Comparison of ENCODE assay signal across 20 mouse cellular contexts in the genomic region with DNA sequence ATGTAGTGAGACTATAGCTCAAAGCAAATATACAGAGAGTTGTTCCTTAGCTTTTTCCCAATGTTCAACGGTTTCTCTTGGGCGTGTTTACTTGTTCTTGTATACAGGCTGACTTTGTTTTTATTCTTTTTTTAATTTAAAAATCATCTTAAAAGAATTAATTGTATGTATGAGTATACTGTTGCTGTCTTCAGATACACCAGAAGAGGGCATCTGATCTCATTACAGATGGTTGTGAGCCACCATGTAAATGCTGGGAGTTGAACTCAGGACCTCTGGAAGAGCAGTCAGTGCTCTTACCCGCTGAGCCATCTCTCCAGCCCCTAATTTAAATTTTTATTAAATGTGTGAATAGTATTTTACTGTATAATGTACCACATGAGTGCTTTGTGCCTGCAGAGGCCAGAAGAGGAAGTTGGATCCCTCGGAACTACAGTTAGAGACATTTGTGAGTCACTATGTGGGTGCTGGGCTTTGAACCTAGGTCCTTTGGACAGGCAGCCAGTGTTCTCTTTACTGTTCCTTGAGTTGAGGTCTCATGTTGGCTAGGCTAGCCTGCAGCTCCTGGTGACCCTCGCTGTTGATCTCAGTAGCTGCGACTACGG. TPM values are rescaled to one million over a fixed set of nuclear protein-coding genes. Genes with fewer than 3 reads are reported as not detected.
DNase-seq lines count a peak whose midpoint lies in the region; ATAC-seq and TF ChIP-seq lines count a peak whose summit lies in the region.
"Had no signal": no experiment of that assay in that cellular context is flagged by ENCODE, and none has a peak within 500 bp of the region (broad histone marks: within the 10 kb centered on the region; RNA-seq: fewer than 3 reads in every experiment).

No protein-coding gene starts in this region.

- ATAC-seq in liver, embryonic 14.5 days (ENCODE audit: insufficient read depth) = no peak
- no peak for ATAC-seq in liver, embryonic 11.5 days (replicated peaks; ENCODE audit: low FRiP score)
- no peak for ATAC-seq in stomach, postnatal 0 days (ENCODE audit: low FRiP score, low TSS enrichment)

- no peaks in the 10 kb centered on the region for H3K27me3 ChIP-seq in liver, embryonic 14.5 days (ENCODE audit: control insufficient read depth, insufficient read depth, low read length)
- no peaks in the 10 kb centered on the region for H3K27me3 ChIP-seq in liver, embryonic 11.5 days (replicated peaks; ENCODE audit: control insufficient read depth, insufficient read depth, low read length)
- H3K27me3 ChIP-seq in MEL (ENCODE audit: control insufficient read depth in 1 of 2, insufficient read depth in 2 of 2, low read length in 2 of 2) = no peaks in the 10 kb centered on the region
- H3K27me3 ChIP-seq in stomach, postnatal 0 days (ENCODE audit: control insufficient read depth, insufficient read depth, low read length) = no peaks in the 10 kb centered on the region
- H3K27me3 ChIP-seq: hindbrain, embryonic 12.5 days; limb, embryonic 15.5 days; neural tube, embryonic 13.5 days had no signal

- TF ChIP-seq RAD21 in MEL (IDR thresholded peaks at IDR 0.05; ENCODE audit: low read depth, low read length) = peak; percentile 36

- TF ChIP-seq EP300 in liver, embryonic 14.5 days (IDR thresholded peaks at IDR 0.05; ENCODE audit: low read depth) = no peak
- no peak for TF ChIP-seq EP300 in MEL (IDR thresholded peaks at IDR 0.05; ENCODE audit: low read depth in 1 of 2, low read length in 2 of 2)
- TF ChIP-seq EP300 in stomach, postnatal 0 days (optimal IDR thresholded peaks at IDR 0.05) = no peak

- H3K4me1 ChIP-seq in liver, embryonic 14.5 days (replicated peaks; ENCODE audit: control insufficient read depth in 2 of 2, insufficient read depth in 2 of 2, low read length in 1 of 2) = peaks cover 14 to 17% of the 10 kb centered on the region in 2 experiments
- H3K4me1 ChIP-seq in liver, embryonic 11.5 days (replicated peaks; ENCODE audit: control insufficient read depth, insufficient read depth, low read length) = peaks cover 22% of the 10 kb centered on the region
- H3K4me1 ChIP-seq in MEL (ENCODE audit: control insufficient read depth in 1 of 2, insufficient read depth in 2 of 2, low read length in 2 of 2) = peaks cover 0 to 13% of the 10 kb centered on the region in 2 experiments; a peak in 2 of 4 replicates
- H3K4me1 ChIP-seq in stomach, postnatal 0 days (replicated peaks; ENCODE audit: control insufficient read depth, insufficient read depth) = peaks cover 4% of the 10 kb centered on the region

- intact Hi-C loops in gastrocnemius, adult 2 months (cut with DNase I) = no loop called here

- H3K4me2 ChIP-seq in liver, embryonic 14.5 days (ENCODE audit: low read depth) = no peak overlapping the region
- no peak overlapping the region for H3K4me2 ChIP-seq in liver, embryonic 11.5 days
- H3K4me2 ChIP-seq in stomach, postnatal 0 days (replicated peaks; ENCODE audit: low read depth) = no peak overlapping the region
- H3K4me2 ChIP-seq: hindbrain, embryonic 12.5 days; limb, embryonic 15.5 days; midbrain, embryonic 11.5 days; neural tube, embryonic 13.5 days had no signal

- TF ChIP-seq CTCF in gastrocnemius, adult 2 months (IDR thresholded peaks at IDR 0.05) = peak; percentile 26; the same call in 1 of the 2 replicates
- TF ChIP-seq CTCF in liver, embryonic 14.5 days (IDR thresholded peaks at IDR 0.05; ENCODE audit: low read depth) = peak; percentile 14; the same call in 1 of the 2 replicates
- peak in 2 of 3 experiments; percentile 20 to 49; a peak in 4 of 6 replicates for TF ChIP-seq CTCF in MEL (IDR thresholded peaks at IDR 0.05 in 2 of 3, conservative IDR thresholded peaks at IDR 0.05 in 1 of 3; ENCODE audit: control insufficient read depth in 1 of 3, insufficient read depth in 1 of 3, low read depth in 2 of 3, low read length in 3 of 3, poor library complexity in 1 of 3, severe bottlenecking in 1 of 3)
- TF ChIP-seq CTCF in stomach, postnatal 0 days (IDR thresholded peaks at IDR 0.05; ENCODE audit: low read depth) = peak; percentile 49

- no peak for DNase-seq in gastrocnemius, adult 2 months
- no peak for DNase-seq in gastrocnemius, postnatal 10 days
- DNase-seq in liver, embryonic 14.5 days (ENCODE audit: low read depth in 3 of 3, low spot score in 3 of 3) = no peak
- no peak for DNase-seq in liver, embryonic 11.5 days (ENCODE audit: low spot score)
- peak; percentile 80 for DNase-seq in MEL (ENCODE audit: low read depth, low spot score)
- DNase-seq in stomach, postnatal 0 days (ENCODE audit: low spot score) = no peak
- no peak for DNase-seq in frontal cortex, postnatal 25 days (ENCODE audit: low spot score in 2 of 2)
- DNase-seq: adrenal gland, adult 2 months; cerebellum, postnatal 14 days; gastrocnemius, postnatal 25 days; kidney, adult 9 months; kidney, postnatal 4 days; lung, adult 2 months; lung, postnatal 4 days; thymus, postnatal 36 days had no signal

- no peak for TF ChIP-seq POLR2A in MEL (IDR thresholded peaks at IDR 0.05; ENCODE audit: control insufficient read depth in 1 of 2, insufficient read depth in 1 of 2, low read depth in 1 of 2, low read length in 2 of 2, poor library complexity in 1 of 2)

- peaks cover 76% of the 10 kb centered on the region for H3K36me3 ChIP-seq in liver, embryonic 14.5 days (replicated peaks; ENCODE audit: control insufficient read depth, insufficient read depth, low read depth)
- peaks cover 72% of the 10 kb centered on the region for H3K36me3 ChIP-seq in liver, embryonic 11.5 days (ENCODE audit: control insufficient read depth, insufficient read depth, low read length)
- H3K36me3 ChIP-seq in MEL (ENCODE audit: control insufficient read depth in 1 of 2, insufficient read depth in 2 of 2, low read length in 2 of 2) = peaks cover 6 to 7% of the 10 kb centered on the region in 2 experiments
- H3K36me3 ChIP-seq in stomach, postnatal 0 days (ENCODE audit: control insufficient read depth, insufficient read depth, low read length) = peaks cover 34% of the 10 kb centered on the region

- peaks cover 32% of the 10 kb centered on the region for H3K79me2 ChIP-seq in MEL (ENCODE audit: control insufficient read depth, insufficient read depth, low read length, poor library complexity)

- H3K9ac ChIP-seq in liver, embryonic 14.5 days (replicated peaks) = no peak overlapping the region
- H3K9ac ChIP-seq in liver, embryonic 11.5 days (ENCODE audit: low read depth, low read length) = no peak overlapping the region
- H3K9ac ChIP-seq in MEL (ENCODE audit: control insufficient read depth, low read depth, low read length, poor library complexity, severe bottlenecking) = no peak overlapping the region
- H3K9ac ChIP-seq in stomach, postnatal 0 days (ENCODE audit: low read length) = no peak overlapping the region
- H3K9ac ChIP-seq: hindbrain, embryonic 12.5 days; limb, embryonic 15.5 days; neural tube, embryonic 13.5 days had no signal

- no peak overlapping the region for H3K27ac ChIP-seq in gastrocnemius, adult 2 months
- no peak overlapping the region for H3K27ac ChIP-seq in liver, embryonic 14.5 days
- no peak overlapping the region for H3K27ac ChIP-seq in liver, embryonic 11.5 days (ENCODE audit: low read depth, low read length)
- peak overlapping the region; percentile 9; the same call in 1 of the 2 replicates for H3K27ac ChIP-seq in MEL (ENCODE audit: control insufficient read depth, low read depth, low read length)
- H3K27ac ChIP-seq in stomach, postnatal 0 days (replicated peaks) = no peak overlapping the region
- H3K27ac ChIP-seq: forebrain, embryonic 10.5 days; hindbrain, embryonic 12.5 days; limb, embryonic 15.5 days; neural tube, embryonic 13.5 days had no signal

- H3K9me3 ChIP-seq in liver, embryonic 14.5 days (ENCODE audit: control insufficient read depth, low read length) = no peaks in the 10 kb centered on the region
- H3K9me3 ChIP-seq in liver, embryonic 11.5 days (ENCODE audit: control insufficient read depth, low read length) = no peaks in the 10 kb centered on the region
- no peaks in the 10 kb centered on the region for H3K9me3 ChIP-seq in MEL (replicated peaks; ENCODE audit: insufficient read depth, low read length)
- no peaks in the 10 kb centered on the region for H3K9me3 ChIP-seq in stomach, postnatal 0 days (ENCODE audit: control insufficient read depth, low read length)
- H3K9me3 ChIP-seq: hindbrain, embryonic 12.5 days; limb, embryonic 15.5 days; neural tube, embryonic 13.5 days had no signal

- no peak overlapping the region for H3K4me3 ChIP-seq in gastrocnemius, adult 2 months
- no peak overlapping the region for H3K4me3 ChIP-seq in liver, embryonic 14.5 days (ENCODE audit: insufficient read depth in 1 of 2, low read depth in 2 of 2, low read length in 2 of 2)
- H3K4me3 ChIP-seq in liver, embryonic 11.5 days (ENCODE audit: low read depth, low read length) = no peak overlapping the region
- no peak overlapping the region for H3K4me3 ChIP-seq in MEL (ENCODE audit: control insufficient read depth in 1 of 2, insufficient read depth in 1 of 2, low read depth in 2 of 2, low read length in 2 of 2)
- H3K4me3 ChIP-seq in stomach, postnatal 0 days (ENCODE audit: low read depth, low read length) = no peak overlapping the region
- H3K4me3 ChIP-seq: forebrain, embryonic 10.5 days; hindbrain, embryonic 12.5 days; limb, embryonic 15.5 days; neural tube, embryonic 13.5 days had no signal

- 83% methylated on average over 7 of the region's 7 CpGs for WGBS in liver, embryonic 14.5 days (ENCODE audit: insufficient replicate concordance)
- WGBS in liver, embryonic 11.5 days = 91% methylated on average over 7 of the region's 7 CpGs
- 95% methylated on average over 7 of the region's 7 CpGs for WGBS in stomach, postnatal 0 days

RNA-seq across cellular contexts. Expression of a gene that starts 6.7 kb away (rescaled TPM):
- 10 to 100 TPM; 31.0 to 35.2 TPM for total RNA-seq in gastrocnemius, adult 2 months (2021)
- 10 to 100 TPM; 31.4 to 40.7 TPM for total RNA-seq in gastrocnemius, postnatal 10 days (2021)
- polyA plus RNA-seq in liver, embryonic 14.5 days (2012; rRNA removed) = 58.2 and 67.6 TPM in 2 replicates
- polyA plus RNA-seq in liver, embryonic 14.5 days (2014; fragmentation: Nextera tagmentation; extraction: Ambion mirVana) = 61.7 and 77.3 TPM in 2 replicates
- polyA plus RNA-seq in liver, embryonic 11.5 days (2014; fragmentation: Nextera tagmentation; extraction: Ambion mirVana) = 234 and 245 TPM in 2 replicates
- 149 and 158 TPM in 2 replicates for total RNA-seq in MEL (2012; rRNA removed)
- polyA plus RNA-seq in MEL (2012; ENCODE audit: insufficient read depth in 1 of 2, insufficient read length in 2 of 2, low read depth in 1 of 2, low replicate concordance in 2 of 2, missing spikeins in 1 of 2) = 100 to 1,000 TPM in 1 of 2 experiments, not detected in 1; 251 TPM
- 35.5 and 40.2 TPM in 2 replicates for polyA plus RNA-seq in stomach, postnatal 0 days (2015; fragmentation: Nextera tagmentation; extraction: Ambion mirVana)

RNA-seq across cellular contexts. Expression of a gene that starts 8.9 kb away (rescaled TPM):
- 10 to 100 TPM in 1 of 2 experiments, 1 to 10 TPM in 1; 7.8 to 14.4 TPM for total RNA-seq in gastrocnemius, adult 2 months (2021)
- total RNA-seq in gastrocnemius, postnatal 10 days (2021) = 1 to 10 TPM; 2.0 to 2.5 TPM
- 0.12 and 0.18 TPM in 2 replicates for polyA plus RNA-seq in liver, embryonic 14.5 days (2012; rRNA removed)
- polyA plus RNA-seq in liver, embryonic 14.5 days (2014; fragmentation: Nextera tagmentation; extraction: Ambion mirVana) = 0.09 TPM in 1 of 2 replicates, not detected in the other
- polyA plus RNA-seq in liver, embryonic 11.5 days (2014; fragmentation: Nextera tagmentation; extraction: Ambion mirVana) = 0.16 TPM in 2 replicates
- 9.7 and 10.4 TPM in 2 replicates for total RNA-seq in MEL (2012; rRNA removed)
- 1 to 10 TPM in 1 of 2 experiments, not detected in 1; 9.8 TPM for polyA plus RNA-seq in MEL (2012; ENCODE audit: insufficient read depth in 1 of 2, insufficient read length in 2 of 2, low read depth in 1 of 2, low replicate concordance in 2 of 2, missing spikeins in 1 of 2)
- polyA plus RNA-seq in stomach, postnatal 0 days (2015; fragmentation: Nextera tagmentation; extraction: Ambion mirVana) = 0.28 and 0.36 TPM in 2 replicates

RNA-seq across cellular contexts. Expression of a gene that starts 20.3 kb away (rescaled TPM):
- total RNA-seq in gastrocnemius, adult 2 months (2021) = not detected
- total RNA-seq in gastrocnemius, postnatal 10 days (2021) = 1 to 10 TPM; 2.8 to 3.1 TPM
- polyA plus RNA-seq in liver, embryonic 14.5 days (2012; rRNA removed) = 2.3 and 2.7 TPM in 2 replicates
- polyA plus RNA-seq in liver, embryonic 14.5 days (2014; fragmentation: Nextera tagmentation; extraction: Ambion mirVana) = 2.5 and 2.7 TPM in 2 replicates
- polyA plus RNA-seq in liver, embryonic 11.5 days (2014; fragmentation: Nextera tagmentation; extraction: Ambion mirVana) = 6.9 and 8.5 TPM in 2 replicates
- 161 and 164 TPM in 2 replicates for total RNA-seq in MEL (2012; rRNA removed)
- 100 to 1,000 TPM in 1 of 2 experiments, not detected in 1; 124 TPM for polyA plus RNA-seq in MEL (2012; ENCODE audit: insufficient read depth in 1 of 2, insufficient read length in 2 of 2, low read depth in 1 of 2, low replicate concordance in 2 of 2, missing spikeins in 1 of 2)
- polyA plus RNA-seq in stomach, postnatal 0 days (2015; fragmentation: Nextera tagmentation; extraction: Ambion mirVana) = 8.0 and 8.2 TPM in 2 replicates

RNA-seq across cellular contexts. Expression of a gene that starts 25.8 kb away (rescaled TPM):
- 10 to 100 TPM; 15.2 to 17.0 TPM for total RNA-seq in gastrocnemius, adult 2 months (2021)
- 10 to 100 TPM; 24.7 to 28.2 TPM for total RNA-seq in gastrocnemius, postnatal 10 days (2021)
- polyA plus RNA-seq in liver, embryonic 14.5 days (2012; rRNA removed) = 81.5 and 121 TPM in 2 replicates
- polyA plus RNA-seq in liver, embryonic 14.5 days (2014; fragmentation: Nextera tagmentation; extraction: Ambion mirVana) = 122 and 132 TPM in 2 replicates
- 304 and 315 TPM in 2 replicates for polyA plus RNA-seq in liver, embryonic 11.5 days (2014; fragmentation: Nextera tagmentation; extraction: Ambion mirVana)
- total RNA-seq in MEL (2012; rRNA removed) = 50.6 and 57.9 TPM in 2 replicates
- polyA plus RNA-seq in MEL (2012; ENCODE audit: insufficient read depth in 1 of 2, insufficient read length in 2 of 2, low read depth in 1 of 2, low replicate concordance in 2 of 2, missing spikeins in 1 of 2) = 100 to 1,000 TPM in 1 of 2 experiments, not detected in 1; 180 TPM
- polyA plus RNA-seq in stomach, postnatal 0 days (2015; fragmentation: Nextera tagmentation; extraction: Ambion mirVana) = 69.2 and 75.1 TPM in 2 replicates

RNA-seq across cellular contexts. Expression of a gene that starts 35.0 kb away (rescaled TPM):
- 10 to 100 TPM; 14.9 to 31.2 TPM for total RNA-seq in gastrocnemius, adult 2 months (2021)
- total RNA-seq in gastrocnemius, postnatal 10 days (2021) = 1 to 10 TPM; 6.2 to 9.9 TPM
- polyA plus RNA-seq in liver, embryonic 14.5 days (2012; rRNA removed) = 0.02 TPM in 1 of 2 replicates, not detected in the other
- 0.19 and 0.25 TPM in 2 replicates for polyA plus RNA-seq in liver, embryonic 14.5 days (2014; fragmentation: Nextera tagmentation; extraction: Ambion mirVana)
- polyA plus RNA-seq in liver, embryonic 11.5 days (2014; fragmentation: Nextera tagmentation; extraction: Ambion mirVana) = 0.66 and 1.5 TPM in 2 replicates
- 0.07 and 0.15 TPM in 2 replicates for total RNA-seq in MEL (2012; rRNA removed)
- polyA plus RNA-seq in MEL (2012; ENCODE audit: insufficient read depth in 1 of 2, insufficient read length in 2 of 2, low read depth in 1 of 2, low replicate concordance in 2 of 2, missing spikeins in 1 of 2) = 1 to 10 TPM in 1 of 2 experiments, not detected in 1; 1.6 TPM
- polyA plus RNA-seq in stomach, postnatal 0 days (2015; fragmentation: Nextera tagmentation; extraction: Ambion mirVana) = 0.25 and 0.48 TPM in 2 replicates
